23 mouse cellular contexts compared by ENCODE assay signal in the genomic region with DNA sequence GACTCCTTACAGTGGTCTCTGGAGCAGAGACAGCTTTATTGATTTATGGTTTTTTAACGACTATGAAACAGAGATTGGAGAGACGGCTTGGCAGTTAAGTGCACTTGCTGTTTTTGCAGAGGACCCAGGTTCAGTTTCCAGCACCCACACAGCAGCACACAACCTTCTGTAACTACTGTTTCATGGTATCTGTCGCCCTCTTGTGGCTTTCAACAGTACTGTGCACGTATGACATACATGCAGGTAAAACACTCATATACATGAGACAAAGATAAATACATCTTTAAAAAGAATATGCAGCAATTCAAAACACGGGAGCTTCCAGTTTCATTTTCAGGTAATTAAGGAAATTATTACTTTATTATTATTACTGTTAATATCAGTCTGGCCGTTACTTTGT. TPM values are rescaled to one million over a fixed set of nuclear protein-coding genes. Genes with fewer than 3 reads are reported as not detected.
DNase-seq lines count a peak whose midpoint lies in the region; ATAC-seq and TF ChIP-seq lines count a peak whose summit lies in the region.
"Had no signal": no experiment of that assay in that cellular context is flagged by ENCODE, and none has a peak within 500 bp of the region (broad histone marks: within the 10 kb centered on the region; RNA-seq: fewer than 3 reads in every experiment).

No protein-coding gene starts in this region.

- H3K4me1 ChIP-seq in intestine, postnatal 0 days (replicated peaks; ENCODE audit: control insufficient read depth, insufficient read depth, low read length) = no peaks in the 10 kb centered on the region
- H3K4me1 ChIP-seq in intestine, embryonic 16.5 days (ENCODE audit: control insufficient read depth, insufficient read depth, low read length) = no peaks in the 10 kb centered on the region
- H3K4me1 ChIP-seq in midbrain, postnatal 0 days (ENCODE audit: insufficient read depth, low read length) = no peaks in the 10 kb centered on the region
- no peaks in the 10 kb centered on the region for H3K4me1 ChIP-seq in midbrain, embryonic 15.5 days
- H3K4me1 ChIP-seq: embryonic facial prominence, embryonic 12.5 days; liver, embryonic 12.5 days; neural tube, embryonic 15.5 days had no signal

- no peak overlapping the region for H3K4me3 ChIP-seq in intestine, postnatal 0 days (ENCODE audit: low read depth, low read length)
- no peak overlapping the region for H3K4me3 ChIP-seq in intestine, embryonic 16.5 days (ENCODE audit: low read length)
- no peak overlapping the region for H3K4me3 ChIP-seq in midbrain, postnatal 0 days (ENCODE audit: low read depth, low read length)
- no peak overlapping the region for H3K4me3 ChIP-seq in midbrain, embryonic 15.5 days
- H3K4me3 ChIP-seq: embryonic facial prominence, embryonic 12.5 days; liver, embryonic 12.5 days; myocyte; neural tube, embryonic 15.5 days had no signal

- H3K9ac ChIP-seq in intestine, postnatal 0 days (ENCODE audit: low read depth, low read length) = no peak overlapping the region
- no peak overlapping the region for H3K9ac ChIP-seq in intestine, embryonic 16.5 days (ENCODE audit: low read depth, low read length)
- H3K9ac ChIP-seq in midbrain, postnatal 0 days (replicated peaks; ENCODE audit: low read length, poor library complexity, severe bottlenecking) = no peak overlapping the region
- H3K9ac ChIP-seq in midbrain, embryonic 15.5 days = no peak overlapping the region
- H3K9ac ChIP-seq: embryonic facial prominence, embryonic 12.5 days; hindbrain, embryonic 14.5 days; liver, embryonic 12.5 days; neural tube, embryonic 15.5 days had no signal

- 62% methylated on average over 6 of the region's 6 CpGs for WGBS in intestine, postnatal 0 days
- WGBS in intestine, embryonic 16.5 days = 66% methylated on average over 6 of the region's 6 CpGs
- WGBS in midbrain, postnatal 0 days = 82% methylated on average over 6 of the region's 6 CpGs
- 87% methylated on average over 6 of the region's 6 CpGs for WGBS in midbrain, embryonic 15.5 days

- DNase-seq in midbrain, postnatal 0 days (ENCODE audit: low spot score) = no peak
- DNase-seq in Patski (ENCODE audit: low read depth, low spot score) = no peak
- DNase-seq in cerebellum, adult 11 months = no peak
- DNase-seq in cerebellum, adult 9-11 months = no peak
- DNase-seq: gastrocnemius, postnatal 14 days; heart, postnatal 10 days; kidney, adult 18-20 months; kidney, postnatal 4 days; layer of hippocampus, postnatal 36 days; left cerebral cortex, postnatal 4 days; right cerebral cortex, postnatal 25 days; thymus, postnatal 36 days had no signal

- peak; percentile 42 for TF ChIP-seq CTCF in intestine, postnatal 0 days (IDR thresholded peaks at IDR 0.05; ENCODE audit: low read depth)
- peak; percentile 19 for TF ChIP-seq CTCF in midbrain, postnatal 0 days (IDR thresholded peaks at IDR 0.05)
- TF ChIP-seq CTCF in Patski (IDR thresholded peaks at IDR 0.05) = peak; percentile 42

- CTCF ChIA-PET in Patski (lab: Charles Lee) = interaction anchor here (0.8 kb wide), 1 partner anchor 12 kb away, joined by 3 read pairs; a partner anchor contains a TSS

- H3K27me3 ChIP-seq in intestine, postnatal 0 days (replicated peaks; ENCODE audit: control insufficient read depth, insufficient read depth, low read length) = no peaks in the 10 kb centered on the region
- H3K27me3 ChIP-seq in intestine, embryonic 16.5 days (replicated peaks; ENCODE audit: control insufficient read depth, insufficient read depth, low read length) = no peaks in the 10 kb centered on the region
- H3K27me3 ChIP-seq in midbrain, postnatal 0 days (ENCODE audit: insufficient read depth, low read length) = no peaks in the 10 kb centered on the region
- H3K27me3 ChIP-seq in midbrain, embryonic 15.5 days (replicated peaks) = no peaks in the 10 kb centered on the region
- H3K27me3 ChIP-seq in Patski = no peaks in the 10 kb centered on the region
- H3K27me3 ChIP-seq: embryonic facial prominence, embryonic 12.5 days; liver, embryonic 12.5 days; neural tube, embryonic 15.5 days had no signal

- no peak for ATAC-seq in intestine, postnatal 0 days
- no peak for ATAC-seq in intestine, embryonic 16.5 days
- ATAC-seq in midbrain, postnatal 0 days (ENCODE audit: low FRiP score) = no peak
- ATAC-seq in midbrain, embryonic 15.5 days (replicated peaks) = no peak
- no peak for ATAC-seq in Patski
- ATAC-seq: forebrain, embryonic 16.5 days; liver, embryonic 12.5 days had no signal

- H3K36me3 ChIP-seq in intestine, postnatal 0 days (ENCODE audit: control insufficient read depth, insufficient read depth) = no peaks in the 10 kb centered on the region
- H3K36me3 ChIP-seq in intestine, embryonic 16.5 days (ENCODE audit: control insufficient read depth, insufficient read depth, low read length) = no peaks in the 10 kb centered on the region
- no peaks in the 10 kb centered on the region for H3K36me3 ChIP-seq in midbrain, postnatal 0 days (ENCODE audit: insufficient read depth, low read length)
- H3K36me3 ChIP-seq in midbrain, embryonic 15.5 days (replicated peaks) = no peaks in the 10 kb centered on the region
- H3K36me3 ChIP-seq: embryonic facial prominence, embryonic 12.5 days; liver, embryonic 12.5 days; neural tube, embryonic 15.5 days had no signal

- peaks cover 6% of the 10 kb centered on the region; the same call in 1 of the 2 replicates for H3K9me3 ChIP-seq in intestine, postnatal 0 days (ENCODE audit: control insufficient read depth)
- H3K9me3 ChIP-seq in intestine, embryonic 16.5 days (ENCODE audit: control insufficient read depth, low read length) = no peaks in the 10 kb centered on the region; the same call in 1 of the 2 replicates
- H3K9me3 ChIP-seq in midbrain, postnatal 0 days (ENCODE audit: low read length) = peaks cover 4% of the 10 kb centered on the region; the same call in 1 of the 2 replicates
- no peaks in the 10 kb centered on the region for H3K9me3 ChIP-seq in midbrain, embryonic 15.5 days
- H3K9me3 ChIP-seq: neural tube, embryonic 15.5 days had no signal

- POLR2A ChIA-PET in Patski (lab: Charles Lee) = no interaction called here

- H3K4me2 ChIP-seq in intestine, postnatal 0 days (replicated peaks; ENCODE audit: low read depth) = no peak overlapping the region
- no peak overlapping the region for H3K4me2 ChIP-seq in intestine, embryonic 16.5 days (ENCODE audit: low read depth, low read length)
- no peak overlapping the region for H3K4me2 ChIP-seq in midbrain, postnatal 0 days (ENCODE audit: low read depth, low read length, poor library complexity, severe bottlenecking)
- H3K4me2 ChIP-seq in midbrain, embryonic 15.5 days = no peak overlapping the region
- H3K4me2 ChIP-seq: embryonic facial prominence, embryonic 12.5 days; hindbrain, embryonic 14.5 days; liver, embryonic 12.5 days; midbrain, embryonic 11.5 days; neural tube, embryonic 15.5 days had no signal

- in situ Hi-C loops in Patski (cut with MboI; ENCODE audit: low pct_unique_long_range_greater_than_20kb) = no loop called here

- H3K27ac ChIP-seq in intestine, postnatal 0 days (ENCODE audit: low read depth, low read length) = no peak overlapping the region
- no peak overlapping the region for H3K27ac ChIP-seq in intestine, embryonic 16.5 days (ENCODE audit: low read length)
- no peak overlapping the region for H3K27ac ChIP-seq in midbrain, postnatal 0 days (ENCODE audit: low read depth, low read length)
- no peak overlapping the region for H3K27ac ChIP-seq in midbrain, embryonic 15.5 days
- H3K27ac ChIP-seq: embryonic facial prominence, embryonic 12.5 days; hindbrain, embryonic 14.5 days; liver, embryonic 12.5 days; neural tube, embryonic 15.5 days had no signal

RNA-seq across cellular contexts. Expression of a gene that starts 6.5 kb away (rescaled TPM):
- polyA plus RNA-seq in intestine, postnatal 0 days (2015; fragmentation: Nextera tagmentation; extraction: Ambion mirVana) = 2.1 and 2.2 TPM in 2 replicates
- 2.1 TPM in 2 replicates for polyA plus RNA-seq in intestine, embryonic 16.5 days (2015; fragmentation: Nextera tagmentation; extraction: Ambion mirVana)
- total RNA-seq in midbrain, postnatal 0 days (2014; rRNA removed) = 1.8 and 2.0 TPM in 2 replicates
- polyA plus RNA-seq in midbrain, postnatal 0 days (2015; fragmentation: Nextera tagmentation; extraction: Ambion mirVana) = 1.3 and 1.4 TPM in 2 replicates
- 1.4 and 1.6 TPM in 2 replicates for polyA plus RNA-seq in midbrain, embryonic 15.5 days (2015; fragmentation: Nextera tagmentation; extraction: Ambion mirVana)
- not detected for polyA plus RNA-seq in Patski (2021)
- total RNA-seq: common myeloid progenitor, adult 5-6 weeks had no signal

RNA-seq across cellular contexts. Expression of a gene that starts 11.8 kb away (rescaled TPM):
- polyA plus RNA-seq in intestine, postnatal 0 days (2015; fragmentation: Nextera tagmentation; extraction: Ambion mirVana) = 45.8 and 48.7 TPM in 2 replicates
- polyA plus RNA-seq in intestine, embryonic 16.5 days (2015; fragmentation: Nextera tagmentation; extraction: Ambion mirVana) = 60.6 and 60.8 TPM in 2 replicates
- total RNA-seq in midbrain, postnatal 0 days (2014; rRNA removed) = 145 and 146 TPM in 2 replicates
- polyA plus RNA-seq in midbrain, postnatal 0 days (2015; fragmentation: Nextera tagmentation; extraction: Ambion mirVana) = 173 and 178 TPM in 2 replicates
- polyA plus RNA-seq in midbrain, embryonic 15.5 days (2015; fragmentation: Nextera tagmentation; extraction: Ambion mirVana) = 134 and 146 TPM in 2 replicates
- 36.1 TPM for polyA plus RNA-seq in Patski (2021)

RNA-seq across cellular contexts. Expression of a gene that starts 42.7 kb away (rescaled TPM):
- polyA plus RNA-seq in intestine, postnatal 0 days (2015; fragmentation: Nextera tagmentation; extraction: Ambion mirVana) = 2.8 and 2.9 TPM in 2 replicates
- polyA plus RNA-seq in intestine, embryonic 16.5 days (2015; fragmentation: Nextera tagmentation; extraction: Ambion mirVana) = 3.3 and 3.4 TPM in 2 replicates
- 24.4 and 27.2 TPM in 2 replicates for total RNA-seq in midbrain, postnatal 0 days (2014; rRNA removed)
- polyA plus RNA-seq in midbrain, postnatal 0 days (2015; fragmentation: Nextera tagmentation; extraction: Ambion mirVana) = 8.6 and 8.8 TPM in 2 replicates
- 8.3 and 9.1 TPM in 2 replicates for polyA plus RNA-seq in midbrain, embryonic 15.5 days (2015; fragmentation: Nextera tagmentation; extraction: Ambion mirVana)
- polyA plus RNA-seq in Patski (2021) = 19.6 TPM

RNA-seq across cellular contexts. Expression of a gene that starts 59.2 kb away (rescaled TPM):
- polyA plus RNA-seq in intestine, postnatal 0 days (2015; fragmentation: Nextera tagmentation; extraction: Ambion mirVana) = 1.4 and 1.8 TPM in 2 replicates
- polyA plus RNA-seq in intestine, embryonic 16.5 days (2015; fragmentation: Nextera tagmentation; extraction: Ambion mirVana) = 3.6 TPM in 2 replicates
- total RNA-seq in midbrain, postnatal 0 days (2014; rRNA removed) = 0.93 and 0.99 TPM in 2 replicates
- 1.2 and 1.6 TPM in 2 replicates for polyA plus RNA-seq in midbrain, postnatal 0 days (2015; fragmentation: Nextera tagmentation; extraction: Ambion mirVana)
- polyA plus RNA-seq in midbrain, embryonic 15.5 days (2015; fragmentation: Nextera tagmentation; extraction: Ambion mirVana) = 2.0 and 2.1 TPM in 2 replicates
- 0.04 TPM for polyA plus RNA-seq in Patski (2021)
- polyA plus RNA-seq: myocyte had no signal
